Mouse (Mus musculus) mouse trophoblast stem cell (cell line): Measurements from ENCODE around the gene Mapk9.

Experiments
- in situ Hi-C, 2 experiments: fragments of 300-500 bp; cut with MseI, MboI; formaldehyde crosslinking; loops; 2 replicates in 1 of 2; 3 replicates in 1 of 2; pipeline ENCODE4 v1.15.1; 2025

The Mapk9 gene

GRCm38 (mm10) chr11:49891993-49892392 lies 45.4 kb downstream of the Mapk9 start:
- in situ Hi-C loops = no loop called here

GRCm38 (mm10) chr11:49893806-49894205 lies 47.3 kb downstream of the Mapk9 start:
- in situ Hi-C loops = no loop called here

DNA sequence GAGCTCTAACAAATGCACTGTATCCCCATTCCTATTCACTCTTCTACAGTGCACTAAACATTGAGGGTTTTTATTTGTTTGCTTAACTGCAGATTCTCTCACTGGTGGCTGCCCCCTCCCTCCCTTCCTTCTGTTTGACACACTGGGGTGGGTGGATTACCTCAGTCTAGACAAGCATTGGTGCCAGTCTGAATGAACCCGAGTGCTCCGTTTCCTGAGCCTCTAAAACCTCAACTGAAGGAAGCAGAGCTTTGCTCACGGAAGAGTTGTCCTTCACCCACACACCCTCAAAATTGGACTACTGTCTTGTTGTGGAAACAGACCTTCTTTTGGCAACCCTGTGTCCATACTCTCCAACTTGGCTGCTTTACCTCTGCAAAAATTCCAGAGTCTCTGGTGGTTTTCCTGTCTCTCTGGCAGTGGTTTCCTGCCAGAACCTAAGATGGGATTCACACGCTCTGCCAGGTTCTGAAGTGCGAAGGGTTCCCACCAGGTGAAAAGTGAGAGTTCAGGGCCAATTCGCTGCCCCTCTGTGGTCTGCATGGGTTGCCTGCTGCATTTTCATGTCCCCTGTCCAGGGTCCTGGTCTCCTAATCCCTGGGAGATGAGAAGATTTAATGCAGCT lies 49.5 kb downstream of the Mapk9 start:
- in situ Hi-C loops = no loop called here

DNA sequence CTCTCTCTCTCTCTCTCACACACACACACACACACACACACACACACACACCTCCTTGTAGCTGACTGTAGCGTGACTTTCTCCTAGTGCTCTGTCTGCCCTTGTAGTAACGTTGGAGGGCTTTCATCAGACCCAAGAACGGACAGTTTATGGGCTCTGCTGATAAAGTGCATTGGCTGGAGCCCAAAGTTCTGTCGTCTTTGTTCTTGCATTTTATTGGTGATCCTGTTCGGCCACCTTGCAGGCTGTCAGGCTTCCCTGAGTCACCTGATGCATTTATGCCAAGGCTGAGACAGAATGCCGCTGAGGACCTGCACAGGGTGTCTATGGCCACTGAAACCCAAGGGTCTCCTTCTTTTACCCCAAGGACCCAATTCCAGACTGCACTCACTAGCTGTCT lies 53.5 kb downstream of the Mapk9 start:
- in situ Hi-C loops = loop anchor here (5.0 kb wide), 1 partner anchor 57 kb away; no protein-coding TSS in a partner anchor

- in situ Hi-C loops = loop anchor here (5.0 kb wide), 1 partner anchor 56 kb away; no protein-coding TSS in a partner anchor
Measured at GRCm38 (mm10) chr11:49900962-49901658, 54.6 kb downstream of the Mapk9 start.

DNA sequence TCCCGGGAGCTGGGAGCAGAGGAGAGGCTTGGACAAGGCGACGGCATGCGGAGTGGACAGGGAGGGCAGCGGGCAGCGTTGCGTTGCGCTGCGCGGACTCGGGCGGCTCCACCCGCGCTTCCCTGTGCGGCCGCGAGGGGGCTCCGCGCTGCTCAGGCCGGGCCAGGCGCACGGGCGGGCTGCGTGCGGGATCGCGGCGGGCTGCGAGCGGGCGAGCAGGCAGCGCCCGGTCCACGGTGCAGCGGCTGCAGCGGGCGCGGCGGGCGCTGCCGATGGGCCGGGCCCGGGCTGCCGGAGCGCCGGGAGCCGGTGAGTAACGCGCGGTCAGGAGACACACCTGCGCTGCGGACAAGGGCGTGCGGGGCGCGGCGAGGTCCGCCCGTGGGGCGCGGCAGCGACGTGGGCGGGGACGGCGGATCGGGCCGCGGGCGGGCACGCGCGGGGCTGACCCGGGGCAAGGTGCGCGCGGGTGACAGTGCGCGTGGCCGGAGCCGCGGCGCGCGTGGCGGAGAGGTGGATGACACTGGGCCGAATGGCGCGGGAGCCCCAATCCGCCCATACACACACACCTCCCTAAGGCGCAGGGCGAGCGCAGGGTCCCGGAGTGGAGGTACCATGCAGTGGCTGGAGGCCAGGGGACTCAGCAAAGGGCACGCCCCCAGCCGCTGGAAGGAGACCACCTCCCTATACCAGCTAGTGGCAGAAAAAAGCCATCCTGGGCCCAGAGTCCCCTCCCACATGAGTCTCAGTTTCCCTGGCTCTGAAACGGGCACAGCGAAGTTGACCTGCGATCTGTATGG lies 55.3 kb downstream of the Mapk9 start, which contains the start of gene Rasgef1c:
Gene Rasgef1c (plus strand): TSS at position 177 of the 800 bp plus-strand sequence.
- in situ Hi-C loops = loop anchor here (5.0 kb wide), 1 partner anchor 55 kb away; no protein-coding TSS in a partner anchor

DNA sequence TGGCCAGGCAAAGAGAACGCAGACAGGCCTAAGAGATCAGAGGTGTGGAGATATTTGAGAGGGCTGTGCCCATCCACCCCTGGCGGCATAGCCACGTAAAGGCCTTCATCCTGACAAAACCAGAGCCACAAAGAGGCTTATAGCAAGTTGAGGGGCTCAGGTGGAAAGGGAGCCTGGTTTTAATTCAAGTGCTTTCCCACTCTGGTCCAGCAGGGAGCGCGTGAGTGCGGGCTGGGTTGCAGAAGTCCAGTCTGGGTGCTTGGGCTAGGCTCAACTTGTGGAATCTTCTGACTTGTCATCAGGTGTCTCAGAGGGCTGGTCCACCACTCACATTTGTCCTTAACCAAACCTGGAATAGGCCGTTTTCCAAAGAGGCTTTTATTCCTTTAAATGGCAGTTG lies 56.8 kb downstream of the Mapk9 start:
- in situ Hi-C loops = loop anchor here (5.0 kb wide), 1 partner anchor 54 kb away; no protein-coding TSS in a partner anchor

DNA sequence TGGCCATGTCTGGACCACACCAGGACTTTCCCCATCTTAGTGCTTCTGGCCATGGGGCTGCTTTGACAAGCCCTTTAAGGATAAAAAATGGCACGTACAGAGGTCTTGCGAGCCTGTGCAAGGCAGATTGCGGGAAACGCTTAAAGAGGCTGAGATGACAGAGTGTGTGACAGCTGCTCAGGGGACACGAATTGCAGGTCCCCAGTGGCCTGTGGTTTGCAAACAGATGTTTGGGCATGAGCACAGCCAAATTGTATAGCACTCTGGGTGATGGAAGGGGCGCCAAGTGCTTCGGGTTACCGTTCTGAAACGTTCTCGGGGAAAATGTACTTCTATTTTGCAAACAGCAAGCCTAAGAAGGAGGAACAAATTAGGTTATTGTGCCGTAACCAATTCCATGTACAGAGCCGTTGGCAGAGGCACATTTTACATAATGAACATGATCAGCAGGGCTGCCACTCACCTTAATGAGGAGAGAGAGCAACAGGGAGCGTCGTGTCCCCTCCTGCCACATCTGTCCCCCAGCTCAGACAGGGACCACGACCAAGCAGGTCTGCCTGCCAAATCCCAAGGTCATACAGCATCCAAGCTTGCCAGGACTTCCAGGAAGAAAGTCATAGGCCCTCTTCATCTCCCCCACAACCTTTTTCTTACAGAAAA lies 72.1 kb downstream of the Mapk9 start:
- in situ Hi-C loops = no loop called here

GRCm38 (mm10) chr11:49919304-49919703 lies 72.8 kb downstream of the Mapk9 start:
- in situ Hi-C loops = no loop called here

GRCm38 (mm10) chr11:49923539-49923938 lies 77.0 kb downstream of the Mapk9 start:
- in situ Hi-C loops = no loop called here

DNA sequence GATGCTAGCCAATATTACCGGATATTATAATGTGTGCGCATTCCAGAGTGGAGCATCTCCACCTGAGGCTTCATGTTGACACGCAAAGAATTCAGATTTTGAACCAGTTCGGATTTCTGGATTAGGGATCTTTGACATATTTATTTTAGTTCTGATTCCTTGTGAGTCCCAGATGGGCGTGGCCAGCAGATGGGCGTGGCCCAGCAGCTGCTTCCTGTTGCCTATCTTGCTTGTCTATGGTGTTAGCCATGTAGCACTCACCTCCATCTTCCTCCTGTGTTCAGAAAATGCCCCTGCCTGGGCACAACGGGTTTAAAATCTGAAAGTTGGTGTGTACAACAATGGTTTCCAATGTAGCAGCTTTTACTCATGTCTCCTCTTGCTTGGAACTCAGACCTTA lies 79.6 kb downstream of the Mapk9 start:
- in situ Hi-C loops = no loop called here

DNA sequence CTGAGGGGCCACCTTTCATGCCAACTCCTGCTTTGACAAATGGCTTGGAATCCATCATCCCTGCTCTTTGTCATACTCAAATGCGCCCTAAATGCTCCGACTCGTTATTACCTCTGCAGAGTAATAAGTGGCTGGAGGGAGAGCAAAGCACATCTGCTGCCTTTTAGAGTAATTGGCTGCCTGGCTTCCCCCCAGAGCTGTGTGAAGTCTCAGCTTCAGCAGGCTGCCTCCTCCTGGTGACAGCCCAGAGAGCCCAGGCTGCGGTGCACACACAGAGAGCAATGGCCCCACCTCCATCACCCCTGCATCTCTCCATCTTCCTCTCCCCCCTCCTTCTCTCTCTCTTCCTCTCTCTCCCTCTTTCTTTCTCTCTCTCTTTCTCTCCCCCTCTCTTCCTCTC lies 80.6 kb downstream of the Mapk9 start:
- in situ Hi-C loops = no loop called here

DNA sequence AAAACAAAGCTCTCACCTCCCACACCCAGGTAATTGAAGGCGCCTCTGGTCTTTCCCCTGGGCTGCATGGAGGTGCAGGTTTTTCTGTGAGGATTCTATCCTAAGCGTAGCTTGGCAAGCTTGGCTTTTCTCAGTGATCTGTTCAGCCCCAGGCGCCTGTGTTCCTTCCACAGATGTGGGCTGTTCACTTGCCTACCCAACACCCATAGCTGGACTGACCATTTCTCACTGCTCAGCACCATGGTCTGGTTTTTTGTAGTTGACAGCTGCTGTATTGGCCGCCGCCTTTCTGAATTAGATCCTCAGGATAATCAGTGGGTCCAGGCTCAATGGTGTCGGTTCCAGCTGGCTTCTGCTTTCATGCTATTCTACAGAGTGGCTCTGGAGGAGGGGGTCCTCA lies 81.1 kb downstream of the Mapk9 start:
- in situ Hi-C loops = no loop called here

DNA sequence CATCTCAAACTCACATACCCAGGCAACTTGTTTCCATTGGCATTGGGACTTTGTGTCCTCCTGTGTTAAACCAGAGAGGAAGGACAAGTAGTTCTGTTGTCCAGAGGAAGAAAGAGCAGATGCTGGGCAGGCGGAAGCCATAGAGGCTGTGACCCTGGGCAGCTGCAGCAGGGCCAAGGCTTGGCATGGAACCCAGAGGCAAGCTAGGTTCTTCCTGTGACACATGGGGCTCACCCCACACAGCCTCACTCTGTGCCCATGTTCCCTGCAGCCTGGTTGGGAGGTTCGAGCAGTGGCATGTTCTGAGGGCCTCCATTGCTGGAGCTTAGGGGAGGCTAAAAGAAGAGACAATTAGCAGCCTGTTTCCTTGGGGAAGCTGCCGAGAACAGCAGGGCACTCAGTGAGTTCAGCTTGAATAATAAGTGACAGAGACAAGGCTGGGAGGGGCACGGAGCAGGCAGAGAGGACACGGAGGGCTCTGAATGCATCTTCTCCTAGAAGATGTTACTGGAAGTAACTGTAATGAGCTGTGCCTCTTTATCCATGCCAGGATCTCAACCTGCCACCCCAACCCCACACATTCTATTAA lies 84.6 kb downstream of the Mapk9 start:
- in situ Hi-C loops = no loop called here

GRCm38 (mm10) chr11:49931853-49932252 lies 85.3 kb downstream of the Mapk9 start:
- in situ Hi-C loops = no loop called here

GRCm38 (mm10) chr11:49933811-49934210 lies 87.3 kb downstream of the Mapk9 start:
- in situ Hi-C loops = no loop called here

DNA sequence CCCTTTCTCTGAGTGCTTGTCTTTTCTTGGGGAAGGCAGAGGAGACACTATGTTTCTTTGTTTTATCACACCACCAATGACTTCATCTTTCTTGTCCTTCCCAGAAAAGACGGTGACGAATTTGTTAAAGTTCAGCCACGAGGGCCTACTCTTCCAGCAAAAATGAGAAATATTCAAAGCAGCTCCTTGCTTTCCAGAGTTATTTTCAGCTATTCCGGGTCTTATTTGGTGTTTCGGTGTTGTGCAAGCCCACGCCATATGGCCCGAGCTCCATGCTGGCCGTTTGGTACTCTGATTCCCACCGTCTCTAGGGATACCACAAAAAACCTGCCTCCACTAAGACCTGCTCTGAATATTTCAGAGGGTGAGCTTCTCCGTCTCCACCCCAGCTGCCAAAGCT lies 87.8 kb downstream of the Mapk9 start:
- in situ Hi-C loops = no loop called here
